ENCODE assay signal across 8 mouse cellular contexts in genomic region chr11:96075509-96076220, GRCm38 (mm10). TPM values are rescaled to one million over a fixed set of nuclear protein-coding genes. Genes with fewer than 3 reads are reported as not detected.
DNase-seq lines count a peak whose midpoint lies in the region; ATAC-seq and TF ChIP-seq lines count a peak whose summit lies in the region.

Gene Atp5g1, minus strand, starts transcription at chr11:96075670.

- intact Hi-C loops in heart, postnatal 36 days (cut with DNase I): loop anchor here (1.0 to 5.0 kb wide), 2 partner anchors 10 to 43 kb away; partner anchors contain the start of genes Snf8 and Ube2z

- peak; percentile 76 for TF ChIP-seq POLR2A in olfactory bulb, adult 2 months (IDR thresholded peaks at IDR 0.05; ENCODE audit: insufficient read depth, low read depth, low read length)
- TF ChIP-seq POLR2A in thymus, adult 2 months (IDR thresholded peaks at IDR 0.05; ENCODE audit: control insufficient read depth, extremely low read depth, insufficient read depth, low read length, poor library complexity): peak; percentile 56

- TF ChIP-seq CTCF in G1E (IDR thresholded peaks at IDR 0.05; ENCODE audit: low read depth, low read length): no peak
- TF ChIP-seq CTCF in layer of hippocampus, adult 2 months (conservative IDR thresholded peaks at IDR 0.05): peak; percentile 52
- TF ChIP-seq CTCF in lung, embryonic 14.5 days (IDR thresholded peaks at IDR 0.05; ENCODE audit: low read depth): peak; percentile 22; the same call in 1 of the 2 replicates
- no peak for TF ChIP-seq CTCF in olfactory bulb, adult 2 months (IDR thresholded peaks at IDR 0.05; ENCODE audit: insufficient read depth, low read depth, low read length)
- TF ChIP-seq CTCF in thymus, adult 2 months (IDR thresholded peaks at IDR 0.05; ENCODE audit: borderline replicate concordance, control insufficient read depth, extremely low read depth, insufficient read depth, low read length, poor library complexity): no peak

- H3K36me3 ChIP-seq in G1E (replicated peaks): peaks cover 33% of the 10 kb centered on the region
- peaks cover 3% of the 10 kb centered on the region; the same call in 1 of the 2 replicates for H3K36me3 ChIP-seq in forebrain, embryonic 16.5 days (ENCODE audit: control insufficient read depth, insufficient read depth)
- H3K36me3 ChIP-seq in lung, embryonic 14.5 days (ENCODE audit: insufficient read depth): peaks cover 25% of the 10 kb centered on the region
- peaks cover under 1% of the 10 kb centered on the region; the same call in 1 of the 2 replicates for H3K36me3 ChIP-seq in thymus, adult 2 months (ENCODE audit: control insufficient read depth, insufficient read depth, low read length)

- H3K4me1 ChIP-seq in G1E (ENCODE audit: insufficient read depth, low read depth, low read length): peaks cover 44% of the 10 kb centered on the region
- H3K4me1 ChIP-seq in forebrain, embryonic 16.5 days (replicated peaks; ENCODE audit: control insufficient read depth, insufficient read depth, low read length): peaks cover 17% of the 10 kb centered on the region
- peaks cover 4% of the 10 kb centered on the region; the same call in 1 of the 2 replicates for H3K4me1 ChIP-seq in lung, embryonic 14.5 days (ENCODE audit: insufficient read depth)
- peaks cover 12% of the 10 kb centered on the region for H3K4me1 ChIP-seq in olfactory bulb, adult 2 months (ENCODE audit: control insufficient read depth, insufficient read depth, low read length)
- H3K4me1 ChIP-seq in thymus, adult 2 months (replicated peaks; ENCODE audit: control insufficient read depth, insufficient read depth, low read length): peaks cover 12% of the 10 kb centered on the region

- peak within 1 kb of the TSS; percentile 79 for H3K9ac ChIP-seq in forebrain, embryonic 16.5 days (replicated peaks; ENCODE audit: low read depth, low read length)
- H3K9ac ChIP-seq in lung, embryonic 14.5 days: peak within 1 kb of the TSS; percentile 84

- DNase-seq in G1E (ENCODE audit: low spot score): peak; percentile 88
- peak; percentile 96 to 99 for DNase-seq in cerebellum, adult 18-20 months
- peak; percentile 97 for DNase-seq in heart, postnatal 36 days
- peak; percentile 94 to 100 for DNase-seq in layer of hippocampus, adult 2 months (ENCODE audit: low spot score in 2 of 2)
- peak; percentile 99 for DNase-seq in lung, embryonic 14.5 days
- peak; percentile 99 for DNase-seq in thymus, adult 2 months

- no peaks in the 10 kb centered on the region for H3K9me3 ChIP-seq in G1E (replicated peaks)
- no peaks in the 10 kb centered on the region for H3K9me3 ChIP-seq in forebrain, embryonic 16.5 days (ENCODE audit: control insufficient read depth, low read length)
- H3K9me3 ChIP-seq in lung, embryonic 14.5 days (ENCODE audit: low read depth, low read length): no peaks in the 10 kb centered on the region

- H3K27me3 ChIP-seq in G1E (ENCODE audit: insufficient read depth, low read length): peaks cover 1% of the 10 kb centered on the region; the same call in 1 of the 2 replicates
- H3K27me3 ChIP-seq in forebrain, embryonic 16.5 days (replicated peaks; ENCODE audit: control insufficient read depth, insufficient read depth, low read length): no peaks in the 10 kb centered on the region
- no peaks in the 10 kb centered on the region for H3K27me3 ChIP-seq in lung, embryonic 14.5 days (ENCODE audit: insufficient read depth, low read length)
- H3K27me3 ChIP-seq in thymus, adult 2 months (ENCODE audit: control insufficient read depth, insufficient read depth, low read length): no peaks in the 10 kb centered on the region

- peak within 1 kb of the TSS; percentile 79 for H3K4me2 ChIP-seq in forebrain, embryonic 16.5 days (ENCODE audit: low read length)
- peak within 1 kb of the TSS; percentile 94 for H3K4me2 ChIP-seq in lung, embryonic 14.5 days

- peak within 1 kb of the TSS; percentile 85 for H3K27ac ChIP-seq in forebrain, embryonic 16.5 days (ENCODE audit: low read length)
- H3K27ac ChIP-seq in layer of hippocampus, adult 2 months: peak within 1 kb of the TSS; percentile 93
- H3K27ac ChIP-seq in lung, embryonic 14.5 days (ENCODE audit: low read depth): peak within 1 kb of the TSS; percentile 78
- peak within 1 kb of the TSS; percentile 55 for H3K27ac ChIP-seq in olfactory bulb, adult 2 months (ENCODE audit: insufficient read depth, low read depth, low read length)
- H3K27ac ChIP-seq in thymus, adult 2 months (ENCODE audit: control insufficient read depth, insufficient read depth, low read length): no peak within 1 kb of the TSS

- WGBS in forebrain, embryonic 16.5 days: under 1% methylated on average over 37 of the region's 37 CpGs
- WGBS in lung, embryonic 14.5 days: under 1% methylated on average over 37 of the region's 37 CpGs
- under 1% methylated on average over 37 of the region's 37 CpGs for WGBS in olfactory bulb, adult 2 months
- under 1% methylated on average over 37 of the region's 37 CpGs for WGBS in thymus, adult 2 months

- H3K4me3 ChIP-seq in G1E (ENCODE audit: low read depth, low read length): peak within 1 kb of the TSS; percentile 90
- H3K4me3 ChIP-seq in forebrain, embryonic 16.5 days (replicated peaks; ENCODE audit: low read length): peak within 1 kb of the TSS; percentile 87
- peak within 1 kb of the TSS; percentile 98 for H3K4me3 ChIP-seq in layer of hippocampus, adult 2 months
- peak within 1 kb of the TSS; percentile 86 for H3K4me3 ChIP-seq in lung, embryonic 14.5 days (ENCODE audit: low read depth, low read length)
- H3K4me3 ChIP-seq in olfactory bulb, adult 2 months (ENCODE audit: insufficient read depth, low read depth, low read length): peak within 1 kb of the TSS; percentile 67
- peak within 1 kb of the TSS; percentile 81 for H3K4me3 ChIP-seq in thymus, adult 2 months (ENCODE audit: control insufficient read depth, insufficient read depth, low read length)

- ATAC-seq in G1E (ENCODE audit: extremely low read depth, insufficient number of reproducible peaks, low FRiP score, poor library complexity, severe bottlenecking): peak; percentile 94
- ATAC-seq in forebrain, embryonic 16.5 days: peak; percentile 96
- ATAC-seq in lung, embryonic 14.5 days (ENCODE audit: insufficient read depth): peak; percentile 97

RNA-seq across cellular contexts. Expression of gene Atp5g1, which starts in this region (rescaled TPM):
- total RNA-seq in G1E (2014; fragmentation: Nextera tagmentation) (304 and 320 TPM in 2 replicates), G1E (2017) (108 and 129 TPM in 2 replicates)
- polyA plus RNA-seq in G1E (2012): 196 and 385 TPM in 2 replicates
- polyA plus RNA-seq in forebrain, embryonic 16.5 days (2015; fragmentation: Nextera tagmentation; extraction: Ambion mirVana): 408 and 422 TPM in 2 replicates
- 1,000 to 10,000 TPM; 3,285 to 3,604 TPM for total RNA-seq in heart, postnatal 36 days (2021)
- total RNA-seq in layer of hippocampus, adult 2 months (2021): 100 to 1,000 TPM; 409 to 414 TPM
- 725 and 738 TPM in 2 replicates for polyA plus RNA-seq in lung, embryonic 14.5 days (2014; fragmentation: Nextera tagmentation; extraction: Ambion mirVana)
- polyA plus RNA-seq in olfactory bulb, adult 2 months (2012; ENCODE audit: insufficient read depth, insufficient read length, low replicate concordance, missing spikeins): not detected in 2 replicates
- polyA plus RNA-seq in thymus, adult 2 months (2012; rRNA removed): 330 and 650 TPM in 2 replicates

Comparison
In these comparisons a context has a peak if more than half of its experiments do, and no peak if none do; other contexts are left out.
1. RNA of gene Atp5g1 (total RNA-seq): 3,285 to 3,604 TPM in heart, postnatal 36 days; 409 to 414 TPM in layer of hippocampus, adult 2 months and 108 to 320 TPM in G1E; every median in the first group is over 4 times any median in the second.
2. CTCF ChIP-seq: peak in layer of hippocampus, adult 2 months (single experiment) and lung, embryonic 14.5 days (single experiment); none in G1E (single experiment), olfactory bulb, adult 2 months (single experiment) and thymus, adult 2 months (single experiment).
3. Peak in every context shown above with its lines, with median percentiles within 50 percentile points of each other: ATAC-seq, DNase-seq and H3K4me3 ChIP-seq.